Mouse (Mus musculus): ENCODE measurements around the gene Dynlt1b.
A peak's percentile ranks its signal among the peaks of the same experiment; 100 is the strongest.
"Not testable (repeated sequence)": the region's sequence is repeated elsewhere in the genome, so short reads cannot be mapped to it uniquely, and the experiment has no call there.

Dynlt1b gene

DNA sequence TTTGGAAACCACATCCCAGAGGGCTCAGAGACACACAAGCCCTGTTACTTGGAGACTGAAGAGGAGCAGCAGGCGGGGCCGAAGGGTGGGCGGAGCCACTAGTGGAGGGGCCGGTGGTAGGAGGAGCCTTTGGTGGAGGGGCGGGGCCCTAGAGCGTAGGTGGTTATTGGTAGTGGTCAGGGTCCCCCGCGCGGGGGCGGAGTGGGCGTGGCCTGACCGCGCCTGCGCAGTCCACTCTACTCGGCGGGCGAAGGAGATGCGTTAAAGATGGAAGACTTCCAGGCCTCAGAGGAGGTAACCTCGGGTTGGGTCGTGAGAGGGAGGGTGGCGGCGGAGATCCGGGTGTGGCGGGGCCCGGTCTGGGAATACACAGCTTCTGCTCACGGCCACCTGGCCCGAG lies at the start of gene Dynlt1b:
Gene Dynlt1b (plus strand): TSS at position 168 of the 400 bp plus-strand sequence.
- peak; percentile 99 for DNase-seq (ENCODE audit: low spot score)

DNA sequence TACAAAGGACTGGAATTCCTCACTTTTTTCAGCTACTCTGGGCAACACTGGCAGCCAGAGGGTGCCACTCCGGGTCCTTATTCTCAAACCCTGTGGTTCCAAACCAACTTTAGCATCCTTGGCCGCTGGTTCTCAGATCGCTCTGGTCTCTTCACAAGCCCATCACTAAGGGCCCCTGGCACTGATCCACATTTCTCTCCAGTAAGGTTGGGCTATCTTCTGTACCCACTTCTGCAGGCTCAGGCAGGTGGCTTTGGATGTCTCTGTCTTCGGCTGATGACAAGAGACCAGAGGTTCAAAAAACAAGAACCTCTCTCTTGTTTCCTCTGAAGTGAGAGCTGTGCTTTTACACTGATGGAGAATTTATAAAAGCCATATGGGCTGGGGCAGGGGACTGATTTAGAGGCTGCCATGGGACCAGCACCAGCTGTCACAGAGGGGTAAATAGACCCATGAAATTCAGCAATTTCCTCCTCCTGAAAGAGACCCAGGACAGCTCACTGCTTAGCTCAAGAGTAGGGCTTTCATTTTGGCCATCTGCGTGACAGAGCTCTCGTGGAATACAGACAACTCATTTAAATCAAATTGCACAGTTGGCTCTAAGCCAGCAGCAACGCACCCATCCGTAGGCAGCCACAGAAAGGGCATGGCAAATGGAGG lies 49.6 kb upstream of the Dynlt1b start:
- DNase-seq (ENCODE audit: low spot score), result not testable (repeated sequence)

DNA sequence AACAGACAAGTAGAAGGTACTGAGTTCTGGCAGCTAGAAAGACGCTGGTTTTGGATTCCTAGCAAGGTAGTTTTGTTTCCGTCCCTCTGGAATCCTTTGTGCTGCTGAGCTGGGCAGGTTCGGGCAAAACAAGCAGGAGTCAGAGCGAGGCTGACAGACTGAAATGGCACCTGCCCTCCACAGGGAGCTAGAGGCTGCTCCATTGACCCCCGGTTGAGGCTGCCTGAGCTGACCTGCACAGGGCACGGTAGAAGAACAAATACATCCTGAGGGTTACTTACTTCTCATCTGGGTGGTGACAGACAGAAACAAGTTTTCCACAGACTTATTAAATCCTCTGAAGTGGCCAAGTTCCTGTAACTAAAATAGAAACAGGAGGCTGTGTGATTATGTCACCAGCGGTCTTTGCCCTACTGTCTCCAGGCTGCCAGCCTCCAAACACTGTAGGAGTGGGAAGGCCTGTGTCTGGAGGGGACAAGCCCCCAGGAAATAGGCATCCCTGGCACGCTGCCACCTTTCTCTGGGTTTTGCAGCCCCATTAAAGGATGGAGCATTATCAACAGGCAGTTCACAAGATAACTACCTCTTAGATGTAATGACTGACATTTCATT lies 48.7 kb upstream of the Dynlt1b start:
- not testable (repeated sequence) for DNase-seq (ENCODE audit: low spot score)

DNA sequence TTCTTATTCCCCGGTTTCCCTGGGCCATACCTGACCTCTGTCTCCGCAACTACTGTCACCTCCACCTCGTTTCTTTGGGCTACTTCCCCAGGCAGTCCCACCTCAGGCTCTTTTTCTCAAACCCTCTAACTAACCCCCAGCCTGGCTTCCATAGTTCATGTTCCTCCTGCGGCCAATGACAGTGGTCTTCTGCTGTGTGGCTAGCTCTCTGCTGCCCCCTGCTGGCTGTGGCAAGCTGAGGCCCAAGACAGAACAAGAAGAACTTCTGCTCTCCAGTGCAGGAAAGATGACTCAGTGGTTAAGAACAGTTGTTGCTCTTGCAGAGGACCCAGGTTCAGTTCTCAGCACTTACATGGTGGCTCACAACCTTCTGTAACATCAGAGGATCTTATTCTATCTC lies 43.0 kb upstream of the Dynlt1b start:
- not testable (repeated sequence) for DNase-seq (ENCODE audit: low spot score)

DNA sequence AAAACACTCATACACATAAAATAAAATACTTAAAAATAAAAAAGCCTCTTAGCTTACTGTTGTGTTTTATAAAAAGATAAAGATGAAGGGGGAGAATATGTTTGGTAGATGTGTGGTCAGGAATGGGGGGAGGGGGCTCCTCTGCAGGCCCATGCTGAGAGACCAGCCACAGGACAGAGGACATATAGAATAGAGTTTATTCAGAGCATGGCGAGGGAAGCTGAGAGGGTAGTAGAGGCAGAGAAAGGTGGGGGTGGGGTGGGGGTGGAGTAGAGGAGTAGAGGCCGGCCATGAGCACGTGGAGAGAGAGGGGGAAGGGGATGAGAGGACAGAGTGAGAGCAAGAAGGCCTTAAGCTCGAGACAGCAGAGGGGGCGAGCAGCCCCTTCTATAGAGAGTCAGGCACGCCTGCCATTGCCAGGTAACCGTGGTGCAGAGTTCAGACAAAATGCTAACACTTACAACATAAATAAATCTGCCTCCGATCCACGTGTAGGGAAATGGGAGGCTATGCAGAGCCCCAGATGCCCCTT lies 42.5 kb upstream of the Dynlt1b start:
- DNase-seq (ENCODE audit: low spot score), result not testable (repeated sequence)

DNA sequence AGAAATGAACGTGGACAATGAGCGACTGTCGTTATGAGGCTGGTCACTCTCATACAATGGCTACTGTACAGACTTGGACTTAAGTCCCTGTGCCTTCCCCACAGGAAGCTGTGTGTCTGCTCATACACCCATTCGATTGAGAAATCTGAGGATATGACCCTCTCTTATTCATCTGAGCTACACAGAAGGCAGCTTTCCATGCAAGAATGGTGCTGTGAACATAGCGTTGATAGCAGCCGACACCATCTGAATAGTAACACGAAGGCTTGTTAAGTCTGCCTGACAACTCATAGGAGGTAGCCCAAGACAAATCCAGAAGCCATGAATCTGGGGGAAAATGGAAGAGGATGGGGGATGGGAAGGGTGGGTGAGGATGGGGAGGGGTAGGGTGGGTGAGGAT lies 40.4 kb upstream of the Dynlt1b start:
- DNase-seq (ENCODE audit: low spot score), result not testable (repeated sequence)

DNA sequence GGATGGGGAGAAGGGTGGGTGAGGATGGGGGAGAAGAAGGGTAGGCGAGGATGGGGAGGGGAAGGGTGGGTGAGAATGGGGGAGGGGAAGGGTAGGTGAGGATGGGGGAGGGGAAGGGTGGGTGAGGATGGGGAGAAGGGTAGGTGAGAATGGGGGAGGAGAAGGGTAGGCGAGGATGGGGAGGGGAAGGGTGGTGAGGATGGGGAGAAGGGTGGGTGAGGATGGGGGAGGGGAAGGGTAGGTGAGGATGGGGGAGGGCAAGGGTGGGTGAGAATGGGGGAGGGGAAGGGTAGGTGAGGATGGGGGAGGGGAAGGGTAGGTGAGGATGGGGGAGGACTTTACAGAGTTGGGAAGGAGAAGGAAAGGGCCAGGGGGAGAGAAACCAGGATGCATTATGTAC lies 39.2 kb upstream of the Dynlt1b start:
- DNase-seq (ENCODE audit: low spot score), result peak; percentile 0

DNA sequence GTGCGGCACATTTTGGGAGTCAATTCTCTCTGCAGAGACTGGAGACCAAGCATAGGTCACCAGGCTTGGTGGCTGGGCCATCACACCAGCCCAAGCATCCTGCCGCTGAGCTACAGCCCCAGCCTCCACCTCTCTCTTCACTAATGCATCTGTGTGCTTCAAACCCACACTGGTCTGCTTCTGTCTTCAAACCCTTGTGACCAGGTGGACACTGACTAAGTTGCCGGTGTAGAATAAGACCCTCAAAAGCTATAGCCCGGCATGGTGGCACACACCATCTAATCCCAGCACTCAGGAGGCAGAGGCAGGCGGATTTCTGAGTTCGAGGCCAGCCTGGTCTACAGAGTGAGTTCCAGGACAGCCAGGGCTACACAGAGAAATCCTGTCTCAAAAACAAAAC lies 38.2 kb upstream of the Dynlt1b start:
- peak; percentile 0 for DNase-seq (ENCODE audit: low spot score)

DNA sequence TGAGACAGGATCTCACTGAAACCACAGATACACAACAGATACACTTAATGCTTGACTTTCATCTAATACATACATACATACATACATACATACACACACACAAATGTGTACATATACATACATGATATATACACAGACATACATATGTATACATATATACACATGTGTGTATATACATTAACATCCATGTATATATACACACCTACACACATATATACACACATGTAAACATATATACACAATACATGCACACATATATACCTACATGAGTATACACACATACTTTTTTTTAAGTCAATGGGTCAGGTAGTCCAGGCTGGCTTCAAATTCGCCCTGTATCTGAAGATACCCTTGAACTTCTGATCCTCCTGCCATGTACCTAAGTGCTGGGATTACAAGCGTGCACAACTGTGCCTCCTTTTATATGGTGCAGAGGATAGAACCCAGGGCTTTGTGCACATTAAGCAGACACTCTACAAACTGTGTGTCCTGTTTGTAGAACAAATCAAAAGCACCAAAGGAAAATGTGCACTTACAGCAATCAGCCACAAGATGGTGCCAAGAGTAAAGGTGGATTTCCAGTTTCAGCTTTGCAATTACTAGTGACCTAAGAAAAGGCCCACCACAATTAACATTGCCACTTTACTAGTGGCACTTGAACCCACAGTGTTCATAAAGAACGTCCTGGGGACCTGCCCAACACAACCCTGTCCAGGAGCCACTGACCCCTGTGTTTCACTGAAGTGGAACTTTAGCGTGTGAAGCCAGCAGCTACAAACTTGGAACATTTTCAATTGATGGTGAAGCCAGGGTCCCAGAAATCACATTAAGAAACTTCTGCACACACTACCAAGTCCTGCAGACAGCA lies 37.2 kb upstream of the Dynlt1b start:
- not testable (repeated sequence) for DNase-seq (ENCODE audit: low spot score)

DNA sequence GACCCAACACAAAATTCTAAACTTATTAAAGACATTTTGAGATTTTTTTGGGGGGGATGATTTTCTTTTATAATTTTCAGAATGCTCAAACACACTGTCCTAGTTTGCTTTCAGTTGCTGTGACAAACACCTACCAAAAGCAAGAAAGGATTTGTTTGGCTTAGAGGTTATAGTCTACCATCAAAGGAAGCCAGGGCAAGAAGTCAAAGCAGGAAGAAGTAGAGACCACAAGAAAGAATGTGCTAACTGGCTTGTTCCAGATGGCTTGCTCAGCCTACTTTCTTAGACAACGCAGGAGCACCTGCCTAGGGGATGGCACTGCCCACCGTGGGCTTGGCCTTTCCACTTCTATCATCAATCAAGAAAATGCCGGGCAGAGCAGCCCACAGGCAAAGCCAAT lies 31.8 kb upstream of the Dynlt1b start:
- not testable (repeated sequence) for DNase-seq (ENCODE audit: low spot score)

DNA sequence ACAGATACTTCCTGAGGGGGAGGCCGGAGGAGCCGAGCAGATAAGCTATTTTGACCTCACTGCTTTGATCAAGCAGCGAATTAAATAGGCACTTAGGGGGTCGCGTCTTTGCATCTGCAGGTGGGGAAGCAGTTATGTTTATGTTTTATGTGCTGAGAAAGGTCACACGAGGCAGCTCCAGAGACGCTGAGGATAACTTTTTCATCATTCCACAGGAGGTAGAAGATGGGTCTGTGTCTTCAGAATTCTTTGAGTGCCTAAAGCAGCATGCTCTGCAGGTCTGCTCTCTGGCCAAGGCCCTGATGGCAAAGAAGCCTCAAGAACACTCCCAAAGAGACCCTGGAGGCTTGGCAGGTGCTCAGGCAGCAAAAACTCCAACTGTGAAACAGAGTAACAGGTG lies 31.1 kb upstream of the Dynlt1b start:
- DNase-seq (ENCODE audit: low spot score), result not testable (repeated sequence)

DNA sequence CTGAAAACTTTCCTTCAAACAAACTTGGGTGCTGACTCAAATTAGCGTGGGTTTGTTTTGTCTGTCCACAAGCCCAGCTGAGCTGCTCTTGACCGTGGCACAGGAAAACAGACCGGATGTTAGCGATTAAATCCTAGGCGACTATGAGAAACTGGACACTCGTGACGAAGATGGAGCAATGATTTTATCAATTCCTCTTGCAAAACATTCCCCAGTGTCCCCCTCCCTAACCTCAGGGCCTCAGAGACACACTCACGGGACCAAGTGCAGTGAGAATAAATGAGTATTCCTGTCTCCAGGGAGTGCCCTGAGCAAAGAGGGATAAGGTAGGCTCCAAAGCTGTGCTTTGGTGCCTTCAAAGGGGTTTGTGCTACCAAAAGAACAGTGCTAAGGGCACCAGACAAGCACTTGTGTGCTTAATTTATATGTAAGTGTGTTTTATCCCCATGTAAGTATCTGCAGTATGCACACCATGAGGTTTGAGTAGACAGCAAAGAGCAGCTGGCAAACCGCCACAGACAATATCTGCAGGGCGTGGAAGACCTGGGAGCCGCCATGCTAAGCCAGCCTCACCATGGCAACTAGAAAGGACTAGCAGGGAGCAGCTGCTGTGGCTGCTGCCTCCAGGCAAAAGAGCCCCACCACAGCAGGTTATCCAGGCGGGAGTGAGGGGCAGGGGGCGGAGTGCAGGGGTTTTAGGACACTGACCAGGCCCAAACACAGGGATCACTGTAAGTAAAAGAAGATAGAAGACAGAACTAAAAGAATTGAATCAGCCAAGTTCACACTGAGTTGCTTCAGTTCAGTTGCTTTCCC lies 30.4 kb upstream of the Dynlt1b start:
- DNase-seq (ENCODE audit: low spot score), result peak; percentile 15

DNA sequence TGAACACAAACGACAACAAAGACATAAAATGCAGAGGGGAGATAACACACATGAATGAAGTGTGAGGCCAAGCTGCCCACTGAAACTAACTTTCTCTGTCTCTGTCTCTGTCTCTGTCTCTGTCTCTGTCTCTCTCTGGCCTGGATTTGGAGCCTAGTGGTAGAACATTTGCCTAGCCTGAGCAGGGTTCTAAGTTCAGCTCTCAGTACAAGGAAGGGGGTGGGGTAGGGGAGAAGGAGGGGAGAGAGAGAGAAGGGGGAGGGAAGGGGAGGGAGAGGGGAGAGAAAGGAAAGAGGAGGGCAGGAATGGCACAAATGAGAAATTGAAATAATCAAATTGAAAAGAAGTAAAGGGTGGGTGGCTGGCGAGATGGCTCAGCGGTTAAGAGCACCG lies 29.8 kb upstream of the Dynlt1b start:
- DNase-seq (ENCODE audit: low spot score), result not testable (repeated sequence)

DNA sequence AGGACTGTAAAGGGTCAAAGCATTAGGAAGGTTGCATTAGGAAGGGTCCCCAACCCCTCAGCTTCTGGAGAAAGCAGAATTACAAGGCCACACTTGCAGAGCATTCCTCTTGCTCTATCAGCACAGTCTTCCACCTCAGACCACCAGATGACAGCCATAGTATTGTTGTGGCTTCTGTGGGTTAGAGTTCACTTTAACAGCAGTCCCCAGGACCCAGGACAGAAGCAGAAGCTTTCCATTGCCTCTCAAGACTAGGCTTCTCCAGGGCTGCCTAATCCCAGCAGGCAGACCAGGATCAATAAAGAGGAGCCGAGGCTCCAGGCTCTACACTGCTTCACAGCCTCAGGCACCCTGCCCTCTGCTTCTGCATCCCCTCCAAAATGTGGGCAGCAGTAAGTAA lies 25.4 kb upstream of the Dynlt1b start:
- not testable (repeated sequence) for DNase-seq (ENCODE audit: low spot score)

DNA sequence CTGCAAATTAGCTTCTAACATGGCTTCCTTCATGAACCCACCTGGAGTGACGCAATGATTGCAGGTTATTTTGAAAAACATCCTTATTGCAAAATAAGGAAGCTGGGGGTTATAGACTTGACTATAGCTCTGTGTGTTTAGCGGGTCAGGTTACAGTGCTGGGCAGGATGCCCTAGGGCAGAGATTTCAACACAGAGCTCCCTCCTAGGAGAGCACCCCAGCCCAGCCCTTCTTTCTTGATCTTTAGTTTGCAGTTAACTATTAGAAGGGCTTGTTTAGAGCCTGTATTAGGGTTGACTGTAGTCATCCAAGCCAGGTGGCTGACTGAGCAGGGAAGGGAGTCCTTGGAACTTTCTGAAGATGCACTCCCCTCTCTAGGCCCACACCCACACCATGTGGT lies 22.9 kb upstream of the Dynlt1b start:
- DNase-seq (ENCODE audit: low spot score), result not testable (repeated sequence)

DNA sequence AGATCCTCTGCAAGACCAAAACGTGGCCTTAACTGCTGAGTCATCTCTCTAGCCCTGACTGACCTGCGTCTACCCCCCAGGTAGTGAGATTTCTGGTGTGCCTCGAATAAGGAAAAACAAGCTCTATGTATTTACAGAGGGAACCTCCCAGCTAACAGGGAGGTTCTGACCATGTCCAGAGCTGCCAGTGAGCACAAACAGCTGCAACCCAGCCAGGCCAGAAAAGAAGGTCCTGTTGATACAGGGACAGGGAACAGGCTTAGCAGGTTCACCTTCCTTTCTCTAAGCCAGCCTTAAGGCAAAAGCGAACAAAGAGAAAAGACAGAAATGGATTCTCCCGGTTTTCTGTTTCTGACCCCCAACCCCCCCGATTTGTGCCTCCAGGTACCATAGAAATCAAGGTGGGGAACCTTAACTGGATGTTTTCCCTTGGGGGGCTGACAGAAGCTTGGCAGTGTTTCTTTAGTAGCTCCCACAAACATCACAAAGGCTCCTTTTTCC lies 19.1 kb upstream of the Dynlt1b start:
- not testable (repeated sequence) for DNase-seq (ENCODE audit: low spot score)

DNA sequence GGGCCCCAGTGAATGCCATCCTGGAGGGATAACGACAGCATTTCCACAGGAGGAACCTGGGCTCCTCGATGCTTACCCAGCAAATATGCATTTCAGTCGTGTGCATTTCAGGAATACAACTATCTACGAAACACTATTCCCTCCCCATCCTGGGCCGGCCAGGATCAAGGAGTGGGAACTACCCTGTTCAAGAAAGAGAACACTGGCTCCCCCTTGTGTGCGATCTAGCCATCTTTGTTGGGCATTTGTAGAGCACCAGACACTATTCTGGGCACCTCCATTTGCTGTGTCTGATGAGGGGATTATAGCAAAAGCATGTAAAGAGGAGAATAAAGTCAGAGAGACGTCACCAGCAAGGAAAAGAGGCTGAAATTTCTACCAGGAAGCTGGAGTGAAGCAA lies 12.8 kb upstream of the Dynlt1b start:
- not testable (repeated sequence) for DNase-seq (ENCODE audit: low spot score)

DNA sequence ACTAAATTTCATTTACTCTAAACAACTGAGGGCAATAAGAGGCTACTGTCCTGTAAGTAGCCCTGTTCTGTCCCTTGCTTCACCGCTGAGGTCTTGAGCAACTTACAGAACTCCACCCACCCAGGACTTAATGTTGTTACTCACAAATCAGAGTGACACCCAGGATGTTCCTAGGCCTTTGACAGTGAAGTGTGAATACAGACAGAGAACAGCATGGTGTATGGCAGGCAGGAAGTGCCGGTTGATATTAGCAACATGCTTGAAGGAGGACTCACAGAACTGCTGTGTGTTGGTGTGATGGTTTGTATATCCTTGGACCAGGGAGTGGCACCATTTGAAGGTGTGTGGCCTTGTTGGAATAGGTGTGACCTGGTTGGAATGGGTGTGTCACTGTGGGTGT lies 9.4 kb upstream of the Dynlt1b start:
- DNase-seq (ENCODE audit: low spot score), result not testable (repeated sequence)

DNA sequence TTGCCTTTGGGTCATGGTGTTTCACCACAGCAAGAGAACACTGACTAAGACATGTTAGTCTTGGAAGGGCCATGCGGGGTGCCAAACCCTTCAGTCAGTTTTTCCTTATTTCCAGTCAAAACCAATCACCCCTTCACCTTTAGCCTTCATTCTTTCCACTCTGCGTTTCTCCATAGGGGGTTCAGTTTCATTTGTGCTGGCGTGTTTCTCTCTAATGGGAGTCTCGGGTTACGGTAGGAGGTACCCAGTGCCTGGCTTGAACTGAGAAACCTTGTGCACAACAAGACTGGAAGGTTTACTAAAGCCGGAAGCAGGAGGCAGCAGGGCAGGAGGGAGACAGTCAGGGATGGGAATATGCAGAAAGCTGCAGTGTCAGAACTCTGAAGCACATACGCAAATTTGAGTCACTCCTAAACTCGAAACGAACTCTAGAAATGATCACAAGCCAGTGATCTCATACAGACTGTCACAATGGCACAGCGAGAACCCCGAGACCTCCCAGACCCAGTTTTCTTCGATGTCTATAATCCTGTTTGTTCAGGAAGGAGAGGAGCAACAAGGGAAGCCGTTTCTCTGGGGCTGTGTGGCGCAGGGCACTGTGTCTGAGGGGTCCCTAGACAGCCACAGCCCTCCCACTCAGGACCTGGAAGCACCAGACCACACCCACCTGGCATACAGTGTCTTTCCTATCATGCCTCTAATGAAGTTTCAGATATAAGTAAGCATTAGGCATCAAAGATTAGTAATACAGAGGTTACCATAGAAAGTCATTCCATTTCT lies 8.2 kb upstream of the Dynlt1b start:
- peak; percentile 10 for DNase-seq (ENCODE audit: low spot score)

DNA sequence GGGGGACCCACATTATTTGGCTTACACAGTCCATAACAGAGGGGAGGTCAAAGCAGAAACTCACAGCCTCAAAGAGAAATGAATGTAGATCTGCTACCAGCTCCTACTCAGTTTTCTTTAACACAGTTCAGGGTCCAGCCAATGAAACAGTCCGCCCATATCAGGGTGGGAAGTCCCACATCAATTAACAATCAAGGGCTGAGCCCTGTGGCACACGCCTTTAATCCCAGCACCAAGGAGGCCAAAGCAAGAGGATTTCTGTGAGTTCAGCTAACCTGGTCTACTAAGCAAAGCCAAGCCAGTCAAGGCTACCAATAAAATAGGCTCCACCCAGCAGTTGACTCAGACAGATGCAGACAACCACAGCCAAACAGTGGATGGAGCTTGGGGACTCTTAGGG lies 7.5 kb upstream of the Dynlt1b start:
- DNase-seq (ENCODE audit: low spot score), result not testable (repeated sequence)

DNA sequence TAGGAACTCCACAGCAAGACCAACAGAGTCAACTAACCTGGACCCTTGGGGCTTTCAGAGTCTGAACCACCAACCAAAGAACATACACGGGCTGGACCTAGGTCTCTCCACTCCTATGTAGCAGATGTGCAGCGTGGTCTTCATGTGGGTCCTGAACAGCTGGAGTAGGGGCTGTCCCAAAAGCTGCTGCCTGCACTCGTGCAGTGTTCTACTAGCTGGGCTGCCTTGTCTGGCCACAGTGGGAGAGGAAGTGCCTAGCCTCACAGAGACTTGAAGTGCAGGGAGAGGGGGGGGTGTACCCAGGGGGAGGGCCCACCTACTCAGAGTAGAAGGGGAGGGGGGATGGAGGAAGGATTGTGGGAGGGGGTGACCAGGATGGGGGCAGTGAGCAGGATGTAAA lies 7.1 kb upstream of the Dynlt1b start:
- DNase-seq (ENCODE audit: low spot score), result not testable (repeated sequence)

All from embryo, embryonic 10 days (tissue).